Mouse (Mus musculus): ENCODE data around the gene Nt5c2. TPM values are rescaled to one million over a fixed set of nuclear protein-coding genes. Genes with fewer than 3 reads are reported as not detected.

Nt5c2 gene
- polyA plus RNA-seq, 1 experiment from 2014 or later = 36.1 TPM

DNA sequence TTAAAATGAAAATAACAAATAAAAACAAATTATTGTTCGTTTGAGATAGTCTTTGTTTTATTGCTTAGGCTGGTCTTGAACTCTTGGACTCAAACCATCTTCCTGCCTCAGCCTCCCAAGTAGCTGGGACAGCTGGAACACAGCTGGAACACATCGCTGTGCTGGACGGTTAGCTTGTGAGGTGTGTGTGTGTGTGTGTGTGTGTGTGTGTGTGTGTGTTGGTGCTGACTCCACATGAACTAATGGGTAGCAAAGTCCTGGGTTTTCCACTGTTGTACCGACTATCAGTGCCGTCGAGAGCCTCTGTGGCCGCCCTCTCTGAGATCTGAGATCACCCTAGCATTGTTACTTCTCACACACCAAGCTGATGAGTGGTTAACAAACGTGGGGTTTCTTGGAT, 39.0 kb downstream of the Nt5c2 start:
- Histone ChIP-seq H3K4me3 (ENCODE audit: low read depth, low read length) (no peak overlapping the region), H3K9me3 (ENCODE audit: low read length) (no peaks in the 10 kb centered on the region), H3K27ac (ENCODE audit: low read depth) (no peak overlapping the region), H3K36me3 (replicated peaks; ENCODE audit: insufficient read depth, low read length) (no peaks in the 10 kb centered on the region), H3K4me2 (ENCODE audit: low read depth, low read length) (no peak overlapping the region), H3K4me1 (ENCODE audit: insufficient read depth) (peaks cover 21% of the 10 kb centered on the region), H3K27me3 (ENCODE audit: insufficient read depth, low read length) (no peaks in the 10 kb centered on the region), H3K9ac (replicated peaks) (no peak overlapping the region)
- DNase-seq (no peak), ATAC-seq (no peak)
- TF ChIP-seq CTCF (IDR thresholded peaks at IDR 0.05; ENCODE audit: low read depth) (no peak), EP300 (IDR thresholded peaks at IDR 0.05; ENCODE audit: low read depth) (no peak)
- 73% methylated on average over 8 of the region's 8 CpGs for WGBS (ENCODE audit: insufficient replicate concordance)

- H3K36me3 ChIP-seq (replicated peaks; ENCODE audit: insufficient read depth, low read length) = no peaks in the 10 kb centered on the region
- peaks cover 21% of the 10 kb centered on the region for H3K4me1 ChIP-seq (ENCODE audit: insufficient read depth)
- 64% methylated on average over 4 of the region's 4 CpGs for WGBS (ENCODE audit: insufficient replicate concordance)
- ATAC-seq = no peak
- no peak overlapping the region for H3K27ac ChIP-seq (ENCODE audit: low read depth)
- no peak overlapping the region for H3K4me3 ChIP-seq (ENCODE audit: low read depth, low read length)
- H3K4me2 ChIP-seq (ENCODE audit: low read depth, low read length) = no peak overlapping the region
- TF ChIP-seq CTCF (IDR thresholded peaks at IDR 0.05; ENCODE audit: low read depth) (no peak), EP300 (IDR thresholded peaks at IDR 0.05; ENCODE audit: low read depth) (no peak)
- H3K27me3 ChIP-seq (ENCODE audit: insufficient read depth, low read length) = no peaks in the 10 kb centered on the region
- no peak overlapping the region for H3K9ac ChIP-seq (replicated peaks)
- H3K9me3 ChIP-seq (ENCODE audit: low read length) = no peaks in the 10 kb centered on the region
- DNase-seq = no peak
Observed at GRCm38 (mm10) chr19:46975565-46975964, 39.4 kb downstream of the Nt5c2 start.

DNA sequence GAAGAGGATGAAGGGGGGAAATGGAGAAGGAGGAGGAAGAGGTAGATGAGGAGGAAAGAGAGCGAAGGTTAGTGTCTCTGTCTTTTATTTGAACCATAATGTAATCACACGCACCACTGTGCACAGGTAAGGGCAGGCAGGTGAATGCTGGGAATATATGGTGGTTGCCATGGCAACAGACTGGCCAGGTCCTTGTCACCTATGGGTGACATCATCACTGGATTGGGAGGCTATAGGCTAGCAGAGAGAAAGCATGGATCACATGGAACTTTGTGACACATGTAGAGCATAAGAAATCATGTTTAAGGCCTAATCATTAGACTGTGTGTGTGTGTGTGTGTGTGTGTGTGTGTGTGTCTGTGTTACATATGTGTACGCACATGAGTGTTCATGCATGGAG, 42.8 kb downstream of the Nt5c2 start:
- peak overlapping the region; percentile 87; the same call in 1 of the 2 replicates for H3K27ac ChIP-seq (ENCODE audit: low read depth)
- no peaks in the 10 kb centered on the region for H3K9me3 ChIP-seq (ENCODE audit: low read length)
- no peaks in the 10 kb centered on the region for H3K36me3 ChIP-seq (replicated peaks; ENCODE audit: insufficient read depth, low read length)
- no peak overlapping the region for H3K4me3 ChIP-seq (ENCODE audit: low read depth, low read length)
- H3K4me2 ChIP-seq (ENCODE audit: low read depth, low read length) = no peak overlapping the region
- DNase-seq (no peak), ATAC-seq (no peak)
- no peaks in the 10 kb centered on the region for H3K27me3 ChIP-seq (ENCODE audit: insufficient read depth, low read length)
- H3K9ac ChIP-seq (replicated peaks) = no peak overlapping the region
- peaks cover 35% of the 10 kb centered on the region for H3K4me1 ChIP-seq (ENCODE audit: insufficient read depth)
- TF ChIP-seq CTCF (IDR thresholded peaks at IDR 0.05; ENCODE audit: low read depth) = no peak
- TF ChIP-seq EP300 (IDR thresholded peaks at IDR 0.05; ENCODE audit: low read depth) = no peak
- 89% methylated on average over 3 of the region's 3 CpGs for WGBS (ENCODE audit: insufficient replicate concordance)

DNA sequence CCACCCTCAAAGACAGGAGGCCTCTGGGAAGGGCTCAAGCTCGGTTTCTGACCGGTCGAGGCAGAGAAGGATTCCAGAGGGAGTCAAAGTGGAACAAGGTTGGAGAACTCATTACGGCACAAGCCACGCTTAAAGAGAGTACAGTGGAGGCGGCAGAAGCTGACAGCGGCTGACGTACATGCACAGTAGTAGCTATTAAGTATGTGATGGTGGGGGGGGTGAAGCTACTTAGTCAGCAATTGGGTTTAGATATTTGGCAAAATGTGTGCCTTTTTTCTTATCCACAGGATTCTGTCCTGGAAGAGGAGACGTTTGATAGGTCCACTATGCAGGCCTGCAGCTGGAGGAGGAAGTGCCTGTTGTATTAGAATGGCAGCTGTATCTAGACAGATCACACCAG, 43.2 kb downstream of the Nt5c2 start:
- whole genome bisulfite sequencing (ENCODE audit: insufficient replicate concordance) = 71% methylated on average over 9 of the region's 9 CpGs
- no peaks in the 10 kb centered on the region; the same call in 1 of the 2 replicates for H3K36me3 ChIP-seq (replicated peaks; ENCODE audit: insufficient read depth, low read length)
- no peak for TF ChIP-seq CTCF (IDR thresholded peaks at IDR 0.05; ENCODE audit: low read depth)
- TF ChIP-seq EP300 (IDR thresholded peaks at IDR 0.05; ENCODE audit: low read depth) = no peak
- no peak overlapping the region for H3K4me2 ChIP-seq (ENCODE audit: low read depth, low read length)
- no peak overlapping the region for H3K9ac ChIP-seq (replicated peaks)
- DNase-seq (no peak), ATAC-seq (no peak)
- H3K9me3 ChIP-seq (ENCODE audit: low read length) = no peaks in the 10 kb centered on the region
- peaks cover 35% of the 10 kb centered on the region for H3K4me1 ChIP-seq (ENCODE audit: insufficient read depth)
- H3K4me3 ChIP-seq (ENCODE audit: low read depth, low read length) = no peak overlapping the region
- no peaks in the 10 kb centered on the region for H3K27me3 ChIP-seq (ENCODE audit: insufficient read depth, low read length)
- H3K27ac ChIP-seq (ENCODE audit: low read depth) = peak overlapping the region; percentile 87

DNA sequence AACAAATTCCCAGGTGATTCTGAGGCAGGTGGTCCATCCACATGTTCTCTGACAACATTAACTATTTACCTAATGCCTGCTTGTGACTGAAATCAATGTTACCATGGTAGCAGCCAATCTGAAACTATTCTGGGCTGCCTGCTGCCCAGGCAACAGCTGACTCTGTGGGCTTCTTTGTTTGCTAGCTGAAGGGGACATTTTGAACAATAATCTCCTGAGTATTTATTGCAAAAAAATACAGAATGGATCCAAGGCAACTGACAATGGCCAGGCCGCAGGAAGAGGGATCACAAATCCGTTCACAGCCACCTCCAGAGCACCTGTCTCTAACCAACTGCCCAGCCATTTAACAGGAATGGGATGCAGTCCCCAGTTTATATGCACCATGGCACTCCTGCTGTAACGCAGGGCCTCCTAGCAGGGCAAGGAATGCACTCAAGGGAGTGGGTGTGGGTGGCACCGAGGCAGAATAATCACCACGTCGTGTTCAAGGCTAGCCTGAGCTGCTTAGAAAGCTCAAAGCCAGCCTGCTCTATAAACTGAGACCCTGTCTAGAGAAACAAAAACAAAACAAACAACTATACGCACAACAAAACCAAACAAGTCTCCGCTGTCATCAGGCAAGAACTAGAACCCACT, 43.8 kb downstream of the Nt5c2 start:
- no peak for TF ChIP-seq CTCF (IDR thresholded peaks at IDR 0.05; ENCODE audit: low read depth)
- no peak for TF ChIP-seq EP300 (IDR thresholded peaks at IDR 0.05; ENCODE audit: low read depth)
- peak overlapping the region; percentile 87 for H3K27ac ChIP-seq (ENCODE audit: low read depth)
- H3K36me3 ChIP-seq (replicated peaks; ENCODE audit: insufficient read depth, low read length) = no peaks in the 10 kb centered on the region; the same call in 1 of the 2 replicates
- H3K4me2 ChIP-seq (ENCODE audit: low read depth, low read length) = no peak overlapping the region
- WGBS (ENCODE audit: insufficient replicate concordance) = 70% methylated on average over 8 of the region's 8 CpGs
- H3K27me3 ChIP-seq (ENCODE audit: insufficient read depth, low read length) = no peaks in the 10 kb centered on the region
- no peak overlapping the region for H3K9ac ChIP-seq (replicated peaks)
- H3K9me3 ChIP-seq (ENCODE audit: low read length) = no peaks in the 10 kb centered on the region
- ATAC-seq = peak; percentile 70
- peaks cover 38% of the 10 kb centered on the region for H3K4me1 ChIP-seq (ENCODE audit: insufficient read depth)
- no peak overlapping the region for H3K4me3 ChIP-seq (ENCODE audit: low read depth, low read length)
- DNase-seq = no peak

DNA sequence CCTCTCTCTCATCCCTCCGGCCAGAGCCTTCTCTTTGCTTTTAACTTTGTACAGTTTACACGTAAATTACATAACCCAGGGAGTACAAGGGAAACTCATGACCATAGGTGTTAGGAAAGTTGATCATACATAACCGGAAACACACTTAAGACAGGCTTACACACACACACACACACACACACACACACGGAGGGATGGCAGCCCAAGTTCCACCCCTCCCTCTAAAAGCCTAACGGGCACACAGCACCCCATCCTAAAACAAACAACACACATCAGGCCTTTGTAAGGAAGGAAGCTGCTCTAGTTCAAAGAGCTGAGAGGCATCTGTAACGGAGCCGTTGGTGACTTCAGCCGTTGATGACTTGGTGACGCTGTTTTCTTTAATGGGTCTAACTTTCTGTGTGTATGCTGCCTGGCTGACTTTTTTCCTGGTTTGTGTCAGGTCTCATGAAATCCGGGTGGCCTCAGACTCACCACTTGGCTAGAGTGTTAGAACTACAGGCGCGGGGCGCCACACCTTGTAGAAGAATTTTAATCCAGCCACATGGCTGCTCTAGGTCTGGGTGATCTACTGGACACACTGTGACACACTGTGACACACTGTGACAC, 44.7 kb downstream of the Nt5c2 start:
- H3K9me3 ChIP-seq (ENCODE audit: low read length) = no peaks in the 10 kb centered on the region
- peak overlapping the region; percentile 84 for H3K27ac ChIP-seq (ENCODE audit: low read depth)
- H3K4me2 ChIP-seq (ENCODE audit: low read depth, low read length) = peak overlapping the region; percentile 45
- H3K27me3 ChIP-seq (ENCODE audit: insufficient read depth, low read length) = no peaks in the 10 kb centered on the region
- no peak for TF ChIP-seq CTCF (IDR thresholded peaks at IDR 0.05; ENCODE audit: low read depth)
- TF ChIP-seq EP300 (IDR thresholded peaks at IDR 0.05; ENCODE audit: low read depth) = no peak
- no peak overlapping the region for H3K9ac ChIP-seq (replicated peaks)
- DNase-seq = no peak
- no peak overlapping the region for H3K4me3 ChIP-seq (ENCODE audit: low read depth, low read length)
- H3K4me1 ChIP-seq (ENCODE audit: insufficient read depth) = peaks cover 38% of the 10 kb centered on the region
- 43% methylated on average over 13 of the region's 13 CpGs for WGBS (ENCODE audit: insufficient replicate concordance)
- ATAC-seq = peak; percentile 35
- no peaks in the 10 kb centered on the region; the same call in 1 of the 2 replicates for H3K36me3 ChIP-seq (replicated peaks; ENCODE audit: insufficient read depth, low read length)

All from liver, postnatal 0 days (tissue).